Mouse (Mus musculus): ENCODE measurements around the gene Rwdd2a. TPM values are rescaled to one million over a fixed set of nuclear protein-coding genes. Genes with fewer than 3 reads are reported as not detected.
A peak's percentile ranks its signal among the peaks of the same experiment; 100 is the strongest.

Gene Rwdd2a
- polyA plus RNA-seq, 1 experiment, result 1.1 TPM

DNA sequence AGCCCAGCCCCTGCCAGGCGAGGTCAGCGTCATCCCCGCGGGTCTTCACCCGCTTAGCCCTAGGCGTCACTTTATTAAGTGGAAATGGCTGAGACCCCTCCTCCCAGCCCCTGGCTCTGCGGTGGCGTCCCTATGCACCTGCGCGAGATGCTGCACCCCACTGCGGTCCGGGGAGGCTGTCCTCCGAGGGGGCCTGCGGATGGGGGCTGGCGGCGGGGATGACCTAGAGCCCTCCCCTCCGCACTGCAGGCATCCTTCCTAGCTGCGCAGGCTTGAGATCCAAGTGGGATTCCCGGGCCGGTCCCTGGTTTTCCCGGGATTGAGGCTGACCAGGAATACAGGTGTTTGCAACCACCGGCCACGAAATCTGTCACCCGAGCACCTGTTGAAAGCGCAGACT lies 405 bp downstream of the Rwdd2a start:
- no peak for TF ChIP-seq CTCF (conservative IDR thresholded peaks at IDR 0.05; ENCODE audit: insufficient read depth, insufficient read length, low read depth, low read length)
- TF ChIP-seq POLR2A (IDR thresholded peaks at IDR 0.05; ENCODE audit: low read depth, low read length), result no peak
- peak; percentile 23 for DNase-seq
- Histone ChIP-seq H3K27me3 (replicated peaks; ENCODE audit: control insufficient read depth, insufficient read depth, low read length) (no peaks in the 10 kb centered on the region), H3K36me3 (ENCODE audit: control insufficient read depth, insufficient read depth, low read length) (peaks cover 1% of the 10 kb centered on the region), H3K4me3 (ENCODE audit: insufficient read depth, low read depth, low read length) (peak overlapping the region; percentile 64), H3K27ac (ENCODE audit: insufficient read depth, low read depth, low read length) (no peak overlapping the region), H3K4me1 (ENCODE audit: control insufficient read depth, insufficient read depth, low read length) (peaks cover 15% of the 10 kb centered on the region; the same call in 1 of the 2 replicates)
- whole genome bisulfite sequencing, result 2% methylated on average over 25 of the region's 25 CpGs

DNA sequence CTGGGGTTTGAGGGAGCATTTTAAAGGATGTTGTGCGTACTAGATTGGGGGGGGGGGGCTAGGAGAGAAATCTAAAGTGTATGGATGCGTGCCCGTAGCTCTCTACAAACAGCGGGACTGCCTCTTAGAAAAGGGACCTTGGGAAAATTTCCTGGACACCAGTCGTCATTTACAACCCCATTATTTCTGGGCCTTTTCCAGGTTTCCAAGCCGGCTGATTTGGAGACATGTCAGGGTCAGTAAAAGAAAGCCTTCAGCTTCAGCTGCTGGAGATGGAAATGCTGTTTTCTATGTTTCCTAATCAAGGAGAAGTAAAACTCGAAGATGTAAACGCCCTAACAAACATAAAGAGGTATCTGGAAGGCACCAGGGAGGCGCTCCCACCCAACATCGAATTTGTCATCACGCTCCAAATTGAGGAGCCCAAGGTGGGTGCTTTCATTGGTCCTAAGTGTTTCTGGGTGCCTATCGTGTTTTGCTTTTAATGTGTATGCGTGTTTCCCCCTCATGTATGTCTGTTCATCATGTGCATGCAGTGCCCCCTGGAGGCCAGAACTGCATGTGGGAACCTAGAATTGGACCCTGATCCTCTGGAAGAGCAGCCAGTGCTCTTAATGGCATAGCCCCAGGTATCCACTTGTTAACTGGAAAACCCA lies 973 bp downstream of the Rwdd2a start:
- peak; percentile 82 for TF ChIP-seq CTCF (conservative IDR thresholded peaks at IDR 0.05; ENCODE audit: insufficient read depth, insufficient read length, low read depth, low read length)
- no peak for TF ChIP-seq POLR2A (IDR thresholded peaks at IDR 0.05; ENCODE audit: low read depth, low read length)
- Histone ChIP-seq H3K4me1 (ENCODE audit: control insufficient read depth, insufficient read depth, low read length) (peaks cover 15% of the 10 kb centered on the region; the same call in 1 of the 2 replicates), H3K36me3 (ENCODE audit: control insufficient read depth, insufficient read depth, low read length) (peaks cover 1% of the 10 kb centered on the region), H3K27me3 (replicated peaks; ENCODE audit: control insufficient read depth, insufficient read depth, low read length) (no peaks in the 10 kb centered on the region), H3K4me3 (ENCODE audit: insufficient read depth, low read depth, low read length) (peak overlapping the region; percentile 64; the same call in 1 of the 2 replicates), H3K27ac (ENCODE audit: insufficient read depth, low read depth, low read length) (no peak overlapping the region)
- DNase-seq, result peak; percentile 86
- 14% methylated on average over 13 of the region's 13 CpGs for WGBS

DNA sequence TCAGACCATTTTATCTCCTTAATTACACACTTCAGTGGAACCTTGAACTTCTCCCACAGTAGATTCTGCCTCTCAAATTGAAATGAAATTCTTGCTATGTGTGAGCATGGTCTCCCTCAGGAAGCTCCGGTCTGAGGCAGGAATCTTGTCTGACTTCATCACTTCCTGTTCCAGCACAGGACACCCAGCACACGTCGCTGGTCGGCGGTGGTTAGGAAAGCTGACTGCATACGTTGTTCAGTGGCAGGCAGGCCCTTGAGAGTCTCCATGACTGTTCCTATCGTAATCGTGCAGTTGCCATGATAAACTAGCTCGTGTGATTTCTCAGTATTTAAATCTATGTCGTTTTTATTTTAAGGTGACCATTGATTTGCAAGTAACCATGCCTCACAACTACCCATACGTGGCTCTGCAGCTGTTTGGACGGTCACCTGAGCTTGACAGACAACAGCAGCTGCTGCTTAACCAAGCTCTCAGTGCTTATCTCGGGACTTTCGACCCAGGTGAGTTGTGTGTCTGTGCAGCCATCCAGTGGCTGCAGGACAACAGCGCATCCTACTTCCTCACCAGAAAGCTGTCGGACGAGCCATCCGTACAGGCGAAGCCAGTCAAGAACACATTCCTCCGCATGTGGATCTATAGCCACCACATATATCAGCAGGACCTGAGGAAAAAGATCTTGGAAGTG lies 2.0 kb downstream of the Rwdd2a start:
- peaks cover 15% of the 10 kb centered on the region; the same call in 1 of the 2 replicates for H3K4me1 ChIP-seq (ENCODE audit: control insufficient read depth, insufficient read depth, low read length)
- DNase-seq, result no peak
- no peak overlapping the region for H3K27ac ChIP-seq (ENCODE audit: insufficient read depth, low read depth, low read length)
- whole genome bisulfite sequencing, result 70% methylated on average over 20 of the region's 20 CpGs
- peaks cover under 1% of the 10 kb centered on the region for H3K36me3 ChIP-seq (ENCODE audit: control insufficient read depth, insufficient read depth, low read length)
- H3K27me3 ChIP-seq (replicated peaks; ENCODE audit: control insufficient read depth, insufficient read depth, low read length), result no peaks in the 10 kb centered on the region
- no peak overlapping the region for H3K4me3 ChIP-seq (ENCODE audit: insufficient read depth, low read depth, low read length)
- TF ChIP-seq POLR2A (IDR thresholded peaks at IDR 0.05; ENCODE audit: low read depth, low read length) (no peak), CTCF (conservative IDR thresholded peaks at IDR 0.05; ENCODE audit: insufficient read depth, insufficient read length, low read depth, low read length) (no peak)

DNA sequence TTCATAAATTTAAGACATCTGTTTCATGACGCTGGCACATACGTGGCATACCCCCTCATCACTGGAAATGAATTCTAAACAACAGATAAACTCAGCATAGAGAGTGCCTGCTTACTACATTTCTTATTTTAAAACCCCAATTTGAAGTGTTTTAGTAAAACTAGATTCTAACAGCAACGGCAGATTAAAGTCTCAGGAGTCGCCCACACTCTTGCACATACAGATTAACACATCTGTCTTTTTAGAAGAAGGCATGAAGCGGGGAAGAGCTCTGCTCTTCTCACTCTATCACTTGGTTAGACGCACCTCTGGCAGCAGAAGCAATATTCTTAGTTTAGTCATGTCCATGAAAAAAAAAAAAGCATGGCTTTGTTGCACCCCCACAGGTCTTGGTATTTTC lies 3.4 kb downstream of the Rwdd2a start:
- DNase-seq, result no peak
- peaks cover 4% of the 10 kb centered on the region; the same call in 1 of the 2 replicates for H3K4me1 ChIP-seq (ENCODE audit: control insufficient read depth, insufficient read depth, low read length)
- no peak for TF ChIP-seq POLR2A (IDR thresholded peaks at IDR 0.05; ENCODE audit: low read depth, low read length)
- no peak for TF ChIP-seq CTCF (conservative IDR thresholded peaks at IDR 0.05; ENCODE audit: insufficient read depth, insufficient read length, low read depth, low read length)
- 90% methylated on average over 6 of the region's 6 CpGs for WGBS
- H3K36me3 ChIP-seq (ENCODE audit: control insufficient read depth, insufficient read depth, low read length), result no peaks in the 10 kb centered on the region
- H3K27me3 ChIP-seq (replicated peaks; ENCODE audit: control insufficient read depth, insufficient read depth, low read length), result no peaks in the 10 kb centered on the region
- H3K4me3 ChIP-seq (ENCODE audit: insufficient read depth, low read depth, low read length), result no peak overlapping the region
- H3K27ac ChIP-seq (ENCODE audit: insufficient read depth, low read depth, low read length), result no peak overlapping the region

DNA sequence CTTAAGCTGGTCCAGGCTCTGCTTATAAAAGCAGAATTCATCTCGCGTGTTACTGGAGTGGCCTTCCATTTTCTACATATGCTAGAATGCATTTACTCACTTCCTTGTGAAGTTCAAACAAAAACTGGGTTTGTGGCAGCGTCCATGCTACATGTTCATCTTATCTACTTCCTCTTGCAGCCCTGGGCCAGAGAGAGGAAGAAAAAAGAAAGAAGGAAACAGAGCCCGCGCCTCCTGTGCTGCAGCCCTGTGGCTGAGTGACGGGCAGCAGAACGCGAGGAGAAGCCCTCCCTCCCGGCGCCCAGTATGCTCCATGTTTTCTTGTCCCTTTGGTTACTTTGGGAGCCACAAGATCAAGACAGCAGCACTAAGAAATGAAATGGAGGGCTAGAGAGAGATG lies 7.9 kb downstream of the Rwdd2a start:
- TF ChIP-seq POLR2A (IDR thresholded peaks at IDR 0.05; ENCODE audit: low read depth, low read length) (no peak), CTCF (conservative IDR thresholded peaks at IDR 0.05; ENCODE audit: insufficient read depth, insufficient read length, low read depth, low read length) (no peak)
- no peaks in the 10 kb centered on the region for H3K27me3 ChIP-seq (replicated peaks; ENCODE audit: control insufficient read depth, insufficient read depth, low read length)
- 81% methylated on average over 10 of the region's 10 CpGs for WGBS
- no peak overlapping the region for H3K27ac ChIP-seq (ENCODE audit: insufficient read depth, low read depth, low read length)
- no peak overlapping the region for H3K4me3 ChIP-seq (ENCODE audit: insufficient read depth, low read depth, low read length)
- H3K4me1 ChIP-seq (ENCODE audit: control insufficient read depth, insufficient read depth, low read length), result no peaks in the 10 kb centered on the region
- H3K36me3 ChIP-seq (ENCODE audit: control insufficient read depth, insufficient read depth, low read length), result no peaks in the 10 kb centered on the region
- DNase-seq, result no peak

DNA sequence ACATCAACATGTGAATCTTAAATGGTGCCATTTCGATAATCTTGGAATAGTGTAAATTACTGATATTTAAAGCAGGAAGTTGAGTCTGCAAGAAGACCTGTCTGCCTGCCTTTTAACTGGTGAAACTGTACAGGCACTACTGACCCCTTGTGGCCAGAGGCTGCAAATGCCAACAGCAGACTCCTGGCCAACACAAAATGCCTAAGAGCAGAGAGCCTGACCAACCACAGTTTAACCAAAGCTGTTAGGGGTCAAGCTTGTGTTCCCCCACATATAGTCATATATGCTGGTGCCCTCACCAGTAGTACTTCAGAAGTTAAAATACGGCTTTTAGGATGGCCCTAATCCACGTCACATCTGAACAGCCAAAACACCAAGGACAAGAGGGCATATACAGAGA lies 11.9 kb downstream of the Rwdd2a start:
- TF ChIP-seq POLR2A (IDR thresholded peaks at IDR 0.05; ENCODE audit: low read depth, low read length) (no peak), CTCF (conservative IDR thresholded peaks at IDR 0.05; ENCODE audit: insufficient read depth, insufficient read length, low read depth, low read length) (peak; percentile 90)
- no peaks in the 10 kb centered on the region for H3K36me3 ChIP-seq (ENCODE audit: control insufficient read depth, insufficient read depth, low read length)

More for the DNA sequence above, 11.9 kb downstream of the Rwdd2a start:
- Histone ChIP-seq H3K4me3 (ENCODE audit: insufficient read depth, low read depth, low read length) (no peak overlapping the region), H3K27ac (ENCODE audit: insufficient read depth, low read depth, low read length) (no peak overlapping the region), H3K27me3 (replicated peaks; ENCODE audit: control insufficient read depth, insufficient read depth, low read length) (no peaks in the 10 kb centered on the region), H3K4me1 (ENCODE audit: control insufficient read depth, insufficient read depth, low read length) (no peaks in the 10 kb centered on the region)
- WGBS, result 46% methylated on average over 3 of the region's 3 CpGs
- DNase-seq, result peak; percentile 74
